Mouse (Mus musculus): Measurements from ENCODE around the gene Tmtc4.

Gene Tmtc4

GRCm38 (mm10) chr14:122974854-122975570 is 8.8 kb downstream of the Tmtc4 start:
- DNase-seq (ENCODE audit: low read depth) = no peak

- DNase-seq (ENCODE audit: low read depth) = no peak
Measured at GRCm38 (mm10) chr14:122973091-122973490, 10.7 kb downstream of the Tmtc4 start.

GRCm38 (mm10) chr14:122968049-122968448 is 15.8 kb downstream of the Tmtc4 start:
- DNase-seq (ENCODE audit: low read depth) = peak; percentile 18

- no peak for DNase-seq (ENCODE audit: low read depth)
Measured at GRCm38 (mm10) chr14:122957941-122958340, 25.9 kb downstream of the Tmtc4 start.

- DNase-seq (ENCODE audit: low read depth) = peak; percentile 74
Measured at GRCm38 (mm10) chr14:122953331-122953730, 30.5 kb downstream of the Tmtc4 start.

- DNase-seq (ENCODE audit: low read depth) = peak; percentile 8
Measured at GRCm38 (mm10) chr14:122952556-122952955, 31.3 kb downstream of the Tmtc4 start.

GRCm38 (mm10) chr14:122951676-122952445 is 32.0 kb downstream of the Tmtc4 start:
- peak; percentile 66 for DNase-seq (ENCODE audit: low read depth)

GRCm38 (mm10) chr14:122950915-122951314 is 32.9 kb downstream of the Tmtc4 start:
- peak; percentile 37 for DNase-seq (ENCODE audit: low read depth)

GRCm38 (mm10) chr14:122943475-122943853 is 40.4 kb downstream of the Tmtc4 start:
- DNase-seq (ENCODE audit: low read depth) = no peak

GRCm38 (mm10) chr14:122942757-122943474 is 40.9 kb downstream of the Tmtc4 start:
- no peak for DNase-seq (ENCODE audit: low read depth)

GRCm38 (mm10) chr14:122936460-122936859 is 47.4 kb downstream of the Tmtc4 start:
- DNase-seq (ENCODE audit: low read depth) = no peak

GRCm38 (mm10) chr14:122920011-122920410 is 63.8 kb downstream of the Tmtc4 start:
- DNase-seq (ENCODE audit: low read depth) = no peak

GRCm38 (mm10) chr14:122917676-122918075 is 66.2 kb downstream of the Tmtc4 start:
- DNase-seq (ENCODE audit: low read depth) = no peak

- no peak for DNase-seq (ENCODE audit: low read depth)
Measured at GRCm38 (mm10) chr14:122913657-122914056, 70.2 kb downstream of the Tmtc4 start, which contains the start of gene Ggact. Ggact (minus strand) TSS chr14:122913757.

GRCm38 (mm10) chr14:122912812-122913498 is 70.9 kb downstream of the Tmtc4 start:
- DNase-seq (ENCODE audit: low read depth) = peak; percentile 78

GRCm38 (mm10) chr14:122912137-122912536 is 71.7 kb downstream of the Tmtc4 start:
- DNase-seq (ENCODE audit: low read depth) = peak; percentile 28

GRCm38 (mm10) chr14:122911265-122911664 is 72.6 kb downstream of the Tmtc4 start:
- no peak for DNase-seq (ENCODE audit: low read depth)

GRCm38 (mm10) chr14:122909368-122910091 is 74.3 kb downstream of the Tmtc4 start:
- no peak for DNase-seq (ENCODE audit: low read depth)

- DNase-seq (ENCODE audit: low read depth) = peak; percentile 14
Measured at GRCm38 (mm10) chr14:122908075-122908474, 75.8 kb downstream of the Tmtc4 start.

GRCm38 (mm10) chr14:122905007-122905406 is 78.8 kb downstream of the Tmtc4 start:
- DNase-seq (ENCODE audit: low read depth) = no peak

- DNase-seq (ENCODE audit: low read depth) = no peak
Measured at GRCm38 (mm10) chr14:122903923-122904351, 79.9 kb downstream of the Tmtc4 start.

All from induced T-regulatory cell, adult 2 months (primary cell).